Mouse (Mus musculus) fibroblast of lung, adult 2 months (primary cell): ENCODE data around the gene Fcer2a.

Experiments used
- DNase-seq: peaks from one replicate; pipeline ENCODE4 v3.0.0-alpha.2; 2011; ENCODE audit warnings: low read depth

The Fcer2a gene

DNA sequence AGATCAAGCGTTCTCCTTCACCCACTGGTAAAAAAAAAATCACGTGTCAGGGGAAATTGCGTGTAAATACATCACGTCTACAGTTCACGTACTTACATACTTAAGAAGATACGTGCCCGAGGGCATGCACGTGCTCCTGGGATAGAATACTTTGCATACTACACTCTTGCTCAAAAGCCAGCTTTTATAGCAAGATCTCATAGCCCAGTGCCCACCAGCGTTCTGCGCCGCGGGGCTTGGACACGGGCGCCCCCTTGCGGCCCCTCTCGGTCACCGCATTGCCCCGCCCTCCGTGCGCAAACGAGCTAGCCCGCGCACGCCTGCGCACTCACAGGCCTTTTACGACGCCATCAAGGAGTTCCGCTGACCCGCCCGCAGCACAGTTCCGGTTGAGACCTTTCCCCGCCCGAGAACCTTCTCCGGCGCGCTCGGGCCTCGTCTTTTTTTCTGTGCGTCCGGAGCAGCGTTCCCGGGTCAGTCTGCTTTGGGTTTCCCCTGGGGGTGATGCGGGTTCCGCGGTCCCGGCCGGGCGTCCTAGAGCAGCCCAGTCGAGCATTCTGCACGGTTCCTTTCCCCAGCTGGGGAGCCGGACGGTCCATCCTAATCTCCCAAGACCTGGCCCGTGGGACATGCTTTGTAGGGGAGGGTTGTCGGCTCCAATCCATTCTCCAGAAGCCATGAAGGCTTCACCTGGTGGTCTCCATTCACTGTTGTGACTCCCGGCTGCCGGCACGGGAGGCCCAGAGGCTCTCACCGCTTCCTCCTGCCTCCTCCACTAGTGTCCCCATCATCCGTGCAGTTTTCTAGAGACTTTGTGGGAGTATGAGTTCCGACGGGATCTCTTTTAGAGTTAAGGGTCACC lies 17.6 kb downstream of the Fcer2a start, which contains the start of gene Trappc5:
Gene Trappc5 (plus strand): TSS at position 169 of the 862 bp plus-strand sequence.
- peak; percentile 75 for DNase-seq

DNA sequence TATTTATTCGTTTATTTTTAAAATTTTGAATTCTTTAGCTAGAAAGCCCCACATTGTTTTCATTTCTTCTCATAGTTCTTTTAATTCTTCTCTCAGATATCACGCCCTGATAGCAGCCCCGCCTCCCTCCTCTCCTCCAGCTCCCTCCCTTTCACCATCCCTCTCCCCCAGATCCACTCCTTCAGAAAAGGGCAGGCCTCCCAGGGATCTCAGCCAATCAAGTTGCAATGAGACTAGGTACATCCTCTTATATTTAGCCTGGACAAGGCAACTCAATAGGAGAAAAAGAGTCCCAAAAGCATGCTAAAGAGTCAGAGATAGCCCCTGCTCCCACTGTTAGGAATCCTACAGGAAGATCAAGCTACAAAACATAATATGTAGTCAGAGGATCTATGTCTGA lies 19.3 kb downstream of the Fcer2a start:
- DNase-seq, result no peak

DNA sequence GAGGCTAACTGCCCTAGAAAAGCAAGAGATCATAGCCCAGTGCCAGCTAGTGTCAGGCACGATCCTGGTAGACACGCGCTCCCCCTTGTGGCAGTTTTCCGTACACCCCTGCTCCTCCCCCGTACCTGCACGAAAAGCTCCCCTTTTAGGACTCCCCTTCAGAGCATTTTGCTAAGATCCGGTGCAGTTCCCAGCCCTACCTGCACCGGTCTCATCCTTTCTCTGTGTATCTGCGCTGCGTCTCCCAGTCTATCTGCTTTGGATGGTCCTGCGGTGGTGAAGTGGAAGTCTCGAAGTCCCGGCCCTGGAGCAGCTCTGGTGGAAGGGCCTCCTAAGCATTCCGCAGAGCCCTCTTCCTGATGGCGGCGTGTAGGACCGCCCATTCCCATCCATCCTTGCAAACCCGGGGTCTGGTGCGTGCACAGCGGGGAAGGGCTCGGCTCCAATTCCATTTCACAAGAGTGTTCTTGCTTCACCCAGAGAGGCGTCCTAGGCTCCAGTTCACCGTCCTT lies 21.9 kb downstream of the Fcer2a start, which contains the start of gene Fcor:
Gene Fcor (minus strand): TSS at position 383 of the 512 bp plus-strand sequence.
- DNase-seq, result peak; percentile 54

DNA sequence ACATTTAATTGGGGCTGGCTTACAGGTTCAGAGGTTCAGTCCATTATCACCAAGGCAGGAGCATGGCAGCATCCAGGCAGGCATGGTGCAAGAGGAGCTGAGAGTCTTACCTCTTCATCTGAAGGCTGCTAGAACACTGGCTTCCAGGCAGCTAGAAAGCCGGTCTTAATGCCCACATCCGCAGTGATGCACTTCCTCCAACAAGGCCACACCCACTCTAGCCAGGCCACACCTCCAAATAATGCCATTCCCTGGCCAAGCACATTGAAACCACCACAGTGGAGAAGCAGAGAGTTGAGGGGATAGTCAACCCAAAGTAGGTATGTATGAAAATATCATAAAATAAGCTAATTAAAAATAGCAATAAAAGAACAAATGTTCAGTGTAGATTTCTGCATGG lies 23.6 kb downstream of the Fcer2a start:
- no peak for DNase-seq

DNA sequence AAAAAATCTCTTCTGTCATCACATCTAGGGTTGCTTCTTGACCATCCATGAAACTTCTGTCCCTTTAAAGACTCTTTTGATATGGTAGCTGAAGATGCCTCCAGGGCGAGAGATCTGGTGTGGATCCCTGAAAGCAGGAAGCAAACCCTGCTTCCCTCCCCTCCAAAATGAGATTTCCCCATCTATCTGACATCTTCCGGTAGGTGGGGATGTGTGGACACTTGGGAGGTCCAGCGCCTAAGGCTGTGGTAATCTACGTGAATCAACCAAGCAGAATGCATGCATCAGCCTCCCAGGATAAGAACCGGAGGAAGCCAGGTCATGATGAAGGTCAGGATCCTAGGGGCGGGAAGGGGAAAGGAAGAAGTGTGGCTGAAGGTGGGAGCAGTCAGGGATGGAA lies 28.5 kb downstream of the Fcer2a start, which contains the start of gene Mcemp1:
Gene Mcemp1 (plus strand): TSS at position 248 of the 400 bp plus-strand sequence.
- no peak for DNase-seq

DNA sequence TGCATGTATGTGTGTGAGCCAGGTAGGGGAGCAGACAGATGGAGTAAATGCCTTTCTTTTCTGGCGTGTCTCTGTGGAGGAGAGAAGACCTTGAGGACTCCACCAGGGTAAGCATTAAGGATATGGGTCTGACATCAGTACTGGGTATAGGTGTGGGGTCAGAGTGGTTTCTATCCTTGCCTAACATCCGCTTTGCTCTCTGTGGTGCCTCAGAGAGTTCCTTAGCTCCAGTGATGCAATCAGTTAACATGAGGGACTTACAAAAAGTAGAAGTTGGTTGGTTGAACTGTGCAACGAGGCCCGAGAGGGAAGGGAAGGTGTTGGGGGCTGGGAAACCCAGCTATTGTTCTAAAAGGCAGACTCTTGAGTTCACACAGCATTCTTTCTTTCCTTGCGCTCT lies 29.6 kb downstream of the Fcer2a start:
- DNase-seq, result no peak

DNA sequence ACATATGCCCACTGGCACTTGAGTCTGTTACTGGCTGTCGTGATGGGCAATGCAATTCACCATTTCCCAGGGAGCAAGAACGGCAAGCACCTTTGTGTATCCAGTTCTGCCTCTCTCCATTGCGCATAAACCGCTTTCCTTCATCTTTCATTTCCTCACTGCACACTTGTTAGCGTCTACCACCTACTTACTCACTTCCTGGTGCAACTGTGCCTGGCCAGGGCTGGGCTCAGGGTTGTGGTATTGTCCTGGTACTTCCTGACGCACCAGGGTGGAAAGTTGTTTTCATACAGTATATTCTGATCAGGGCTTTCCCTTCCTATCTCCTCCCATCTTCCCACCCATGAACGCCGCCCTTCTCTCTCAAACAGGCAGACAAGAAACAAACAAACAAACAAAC lies 33.1 kb downstream of the Fcer2a start:
- no peak for DNase-seq

DNA sequence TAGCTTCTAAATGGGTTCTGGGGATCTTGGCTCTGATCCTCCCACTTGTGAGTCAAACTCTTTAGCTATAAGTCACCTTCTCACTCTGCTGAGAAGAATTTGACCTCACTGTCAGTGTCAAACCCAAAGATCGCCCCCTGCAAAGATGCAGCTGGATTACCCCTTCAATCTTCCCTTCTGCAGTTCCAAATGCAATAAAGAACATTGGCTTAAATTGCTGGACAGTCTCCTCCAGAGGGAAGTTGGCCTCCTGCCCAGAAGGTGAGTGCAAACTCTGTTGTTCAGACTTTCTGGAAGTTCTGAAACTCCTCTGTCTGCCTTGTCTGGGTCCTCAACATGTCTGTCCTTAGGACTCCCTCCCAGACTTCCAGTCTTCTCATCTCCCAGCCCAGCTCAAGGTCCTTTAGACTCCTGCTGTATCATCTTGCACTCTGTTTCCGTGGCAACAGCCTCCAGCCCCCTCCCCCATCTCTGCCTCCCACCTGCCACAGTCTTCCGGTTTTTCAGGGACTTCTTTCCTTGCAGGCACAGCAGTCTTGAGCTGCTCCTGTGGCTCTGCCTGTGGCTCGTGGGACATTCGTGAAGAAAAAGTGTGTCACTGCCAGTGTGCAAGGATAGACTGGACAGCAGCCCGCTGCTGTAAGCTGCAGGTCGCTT lies 37.1 kb downstream of the Fcer2a start:
- no peak for DNase-seq

DNA sequence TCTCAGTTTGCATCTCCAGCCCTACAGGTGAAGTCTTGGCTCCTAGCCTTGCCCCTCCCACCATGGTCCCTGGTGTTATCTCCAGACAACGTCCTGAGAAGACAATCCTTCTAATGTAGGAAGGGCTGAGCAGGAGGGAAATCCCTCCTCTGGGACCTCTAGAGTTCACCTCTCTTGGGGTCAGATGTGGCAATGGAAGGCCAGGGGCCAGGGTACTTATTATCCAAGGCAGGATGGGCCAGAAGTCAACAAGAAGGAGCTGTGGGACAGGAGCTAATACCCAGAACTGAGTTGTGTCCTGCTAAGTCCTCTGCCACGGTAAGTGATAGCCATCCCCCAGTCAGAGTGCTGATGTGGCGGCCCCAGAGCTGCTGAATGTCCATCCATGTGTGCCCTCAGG lies 38.4 kb downstream of the Fcer2a start, which contains the start of gene Retn:
Gene Retn (plus strand): TSS at position 245 of the 400 bp plus-strand sequence.
- DNase-seq, result no peak

DNA sequence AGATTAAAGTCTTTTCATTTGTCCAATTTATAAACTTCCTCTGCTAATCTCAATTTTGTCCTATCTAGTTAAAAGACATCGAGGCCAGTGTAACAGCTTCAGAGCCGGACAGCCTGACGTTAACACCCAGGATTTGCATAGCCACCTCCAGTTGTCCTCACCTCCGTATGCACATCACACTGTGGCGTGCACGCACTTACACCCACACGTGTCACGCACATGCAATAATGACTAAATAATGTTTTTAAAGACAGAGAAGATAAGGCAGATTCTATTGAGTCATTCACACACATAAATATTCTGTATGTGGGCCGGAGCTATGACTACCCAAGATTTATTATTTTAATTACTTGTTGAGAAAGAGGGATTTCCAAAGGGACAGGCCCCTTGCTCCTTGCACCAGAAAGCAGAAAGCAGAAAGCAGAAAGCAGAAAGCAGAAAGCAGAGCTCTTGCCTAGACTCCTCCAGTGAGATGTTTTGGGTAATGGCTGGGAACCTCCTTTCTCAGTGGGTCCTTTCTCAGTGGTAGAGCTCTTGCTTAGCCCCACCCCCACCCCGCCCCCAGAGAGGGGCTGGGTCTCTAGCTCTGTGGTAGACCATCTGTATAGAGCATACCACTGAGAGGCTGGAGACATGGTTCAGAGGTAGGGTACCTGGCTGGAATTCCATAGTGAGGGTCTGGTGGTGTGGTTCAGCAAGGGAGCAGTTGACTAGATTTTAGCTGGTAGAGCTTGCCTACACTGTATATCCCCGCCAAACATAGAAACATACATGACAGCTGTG lies 39.1 kb downstream of the Fcer2a start:
- DNase-seq, result no peak

DNA sequence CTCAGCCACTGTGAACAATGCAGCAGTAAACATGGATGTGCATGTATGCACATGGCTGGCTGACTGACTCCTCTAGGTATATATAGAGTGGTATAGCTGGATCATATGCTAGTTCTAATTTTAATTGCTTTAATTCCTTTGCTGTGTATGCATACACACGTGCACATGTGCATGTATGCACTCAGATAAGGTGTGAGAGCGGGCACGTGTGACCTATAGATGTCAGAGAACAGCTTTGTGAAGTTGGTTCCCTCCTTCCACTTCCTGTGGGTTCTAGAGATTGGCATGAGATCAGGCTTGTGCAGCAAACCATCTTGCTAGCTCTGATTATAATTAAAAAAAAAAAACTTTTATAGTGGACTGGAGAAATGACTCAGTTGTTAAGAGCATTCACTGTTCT lies 41.1 kb downstream of the Fcer2a start:
- DNase-seq, result no peak

DNA sequence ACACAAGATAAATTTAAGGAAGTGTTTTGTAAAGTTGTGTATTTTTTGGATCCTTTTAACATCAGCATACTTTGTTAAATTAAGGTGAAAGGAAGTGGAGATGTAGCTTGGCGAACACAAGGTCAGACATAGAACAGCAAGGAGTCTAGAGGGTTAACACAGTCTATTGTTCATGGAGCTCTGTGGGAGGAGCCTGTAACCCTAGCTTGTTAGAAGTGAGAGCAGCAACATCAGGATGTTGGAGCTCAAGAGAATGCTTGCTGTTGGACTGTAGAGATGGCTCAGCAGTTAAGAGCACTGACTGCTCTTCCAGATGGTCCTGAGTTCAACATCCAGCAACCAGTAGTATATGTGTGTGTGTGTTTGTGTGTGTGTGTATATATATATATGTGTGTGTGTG lies 45.0 kb downstream of the Fcer2a start:
- no peak for DNase-seq

DNA sequence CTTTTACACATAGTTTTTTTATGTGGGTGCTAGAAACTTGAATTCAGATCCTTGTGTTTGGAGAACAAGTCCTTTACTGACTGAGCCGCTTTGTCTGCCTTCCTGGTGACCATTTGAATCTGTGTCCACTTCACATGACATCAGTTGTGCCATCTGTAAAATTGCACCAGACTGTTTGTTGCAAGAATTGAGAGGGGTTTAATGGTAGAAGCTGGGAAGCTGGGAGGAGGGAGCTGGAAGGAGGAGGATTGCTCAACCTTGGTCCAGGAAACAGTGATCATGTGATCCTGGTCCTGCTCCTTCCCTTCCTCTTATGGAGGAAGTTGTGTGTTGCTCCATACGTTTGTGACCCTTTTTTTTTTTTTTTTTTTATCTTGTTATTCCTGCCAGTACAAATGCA lies 45.7 kb downstream of the Fcer2a start:
- no peak for DNase-seq

DNA sequence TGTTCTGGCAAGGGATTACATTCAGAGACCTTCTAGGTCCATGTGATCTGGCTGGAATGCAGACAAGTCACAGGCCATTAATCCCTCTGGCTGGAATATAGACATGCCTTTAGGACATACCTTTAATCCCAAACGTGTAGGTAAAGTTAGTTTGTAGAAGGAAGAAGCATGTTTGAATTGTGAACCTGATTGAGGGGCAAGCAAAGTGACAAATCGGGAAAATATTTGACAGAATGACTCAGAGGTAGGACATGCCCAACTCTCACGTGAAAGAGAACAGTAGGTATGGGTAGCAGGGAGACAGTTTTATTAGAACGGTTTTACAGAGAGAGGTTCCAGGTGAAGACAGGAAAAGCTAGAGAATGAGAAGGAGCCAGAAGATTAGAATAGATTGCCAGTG lies 46.4 kb downstream of the Fcer2a start:
- no peak for DNase-seq

DNA sequence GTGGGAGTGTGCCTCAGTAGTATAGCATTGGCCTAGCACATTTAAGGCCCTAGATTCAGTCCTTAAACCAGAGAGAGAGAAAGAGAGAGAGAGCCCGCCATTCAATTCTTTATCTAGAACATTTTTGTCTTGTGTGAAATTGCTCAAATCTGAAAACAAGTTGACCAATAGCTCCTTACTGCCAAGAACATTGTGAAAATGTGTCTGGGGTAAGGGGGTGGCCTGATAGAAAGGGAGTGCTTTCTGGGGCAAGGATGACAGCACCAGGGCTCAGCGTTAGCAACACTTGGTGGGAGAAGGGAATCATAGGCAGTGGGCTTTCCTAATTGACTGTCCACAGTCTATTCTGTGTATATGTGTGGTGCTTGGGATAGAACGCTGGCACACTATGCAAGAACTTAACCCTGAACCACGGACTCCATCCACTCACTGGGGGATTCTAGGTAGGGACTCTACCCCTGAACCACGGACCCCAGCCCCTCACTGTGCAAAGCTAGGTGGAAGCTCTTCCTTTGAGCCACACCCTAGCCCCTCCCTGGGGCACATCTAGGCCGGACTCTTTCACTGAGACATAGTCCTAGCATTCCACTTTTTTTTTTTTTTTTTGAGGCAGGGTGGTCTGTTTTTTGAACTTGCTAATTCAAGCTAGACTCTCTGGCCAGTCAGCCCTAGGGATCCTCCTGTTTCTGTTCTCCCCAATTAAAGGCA lies 47.0 kb downstream of the Fcer2a start:
- no peak for DNase-seq

DNA sequence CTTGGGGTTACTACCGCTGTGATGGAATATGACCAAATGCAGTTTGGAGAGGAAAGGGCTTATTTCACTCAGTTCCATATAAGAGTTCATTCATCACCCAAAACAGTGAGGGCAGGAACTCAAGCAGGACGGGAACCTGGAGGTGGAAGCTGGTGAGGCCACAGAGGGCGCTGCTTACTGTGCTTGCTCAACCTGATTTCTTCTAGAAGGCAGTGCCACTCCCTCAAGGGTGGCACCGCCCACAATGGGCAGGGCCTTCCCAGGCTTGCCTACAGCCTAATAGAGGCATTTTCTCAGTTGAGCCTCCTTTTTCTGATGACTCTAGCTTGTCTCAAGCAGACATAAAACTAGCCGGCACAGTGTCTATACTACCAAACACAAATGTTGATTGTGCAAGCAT lies 48.2 kb downstream of the Fcer2a start:
- no peak for DNase-seq
